Mouse (Mus musculus): ENCODE data around the gene Apoh. TPM values are rescaled to one million over a fixed set of nuclear protein-coding genes. Genes with fewer than 3 reads are reported as not detected.

Gene Apoh
- polyA plus RNA-seq, 1 experiment from 2014 or later: not detected

DNA sequence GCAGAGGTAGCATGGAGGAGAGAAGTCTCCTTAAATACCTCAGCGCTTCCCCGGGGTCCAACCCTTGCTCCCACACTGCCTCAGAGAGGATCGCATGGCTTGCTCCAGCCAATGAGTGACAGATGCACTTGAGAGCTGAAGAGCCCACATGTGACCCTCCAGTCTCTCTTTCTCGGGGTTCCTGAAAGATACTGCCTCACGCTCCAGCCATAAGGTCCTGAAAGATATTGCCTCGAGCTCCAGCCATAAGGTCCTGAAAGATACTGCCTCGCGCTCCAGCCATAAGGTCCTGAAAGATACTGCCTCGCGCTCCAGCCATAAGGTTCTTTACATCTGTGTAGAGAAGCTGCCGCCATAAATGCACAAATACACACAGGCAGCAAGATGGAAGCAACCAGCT lies 24.0 kb upstream of the Apoh start:
- no peaks in the 10 kb centered on the region for H3K27me3 ChIP-seq (ENCODE audit: control insufficient read depth, insufficient read depth, low read length)
- no peak overlapping the region for H3K4me3 ChIP-seq (ENCODE audit: low read depth, low read length)
- no peaks in the 10 kb centered on the region for H3K9me3 ChIP-seq (ENCODE audit: control insufficient read depth, low read length)
- DNase-seq (ENCODE audit: low spot score, missing footprints): peak; percentile 44
- no peak overlapping the region for H3K27ac ChIP-seq (ENCODE audit: low read depth, low read length)
- H3K36me3 ChIP-seq (ENCODE audit: control insufficient read depth, insufficient read depth, low read length): no peaks in the 10 kb centered on the region
- no peak overlapping the region for H3K4me2 ChIP-seq
- 87% methylated on average over 11 of the region's 11 CpGs for WGBS
- no peak for ATAC-seq (ENCODE audit: low FRiP score)
- H3K9ac ChIP-seq (ENCODE audit: low read length): no peak overlapping the region
- no peaks in the 10 kb centered on the region for H3K4me1 ChIP-seq (ENCODE audit: control insufficient read depth, insufficient read depth, low read length)

DNA sequence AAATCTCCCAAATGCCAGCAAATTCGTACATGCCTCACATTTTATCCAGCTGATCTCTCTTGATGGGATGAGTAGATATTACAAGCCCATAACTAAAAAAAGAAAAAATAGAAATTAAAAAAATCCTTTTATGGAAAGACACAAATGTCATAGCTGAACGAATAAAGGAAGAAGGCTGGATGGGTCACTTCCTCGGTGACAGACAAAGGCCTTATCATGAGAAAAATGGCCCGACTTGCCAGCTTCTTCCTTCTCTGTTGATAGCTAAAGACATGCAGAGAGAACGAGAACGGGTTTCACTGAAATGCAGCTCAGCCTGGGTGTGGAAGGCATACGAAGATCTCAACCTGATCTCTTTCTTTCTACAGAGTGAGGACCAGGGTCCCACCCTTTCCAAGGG lies 22.6 kb upstream of the Apoh start:
- H3K36me3 ChIP-seq (ENCODE audit: control insufficient read depth, insufficient read depth, low read length): no peaks in the 10 kb centered on the region
- WGBS: 86% methylated on average over 7 of the region's 7 CpGs
- H3K27ac ChIP-seq (ENCODE audit: low read depth, low read length): no peak overlapping the region
- no peak overlapping the region for H3K4me3 ChIP-seq (ENCODE audit: low read depth, low read length)
- no peaks in the 10 kb centered on the region for H3K27me3 ChIP-seq (ENCODE audit: control insufficient read depth, insufficient read depth, low read length)
- no peaks in the 10 kb centered on the region for H3K4me1 ChIP-seq (ENCODE audit: control insufficient read depth, insufficient read depth, low read length)
- H3K9me3 ChIP-seq (ENCODE audit: control insufficient read depth, low read length): no peaks in the 10 kb centered on the region
- no peak overlapping the region for H3K9ac ChIP-seq (ENCODE audit: low read length)
- DNase-seq (ENCODE audit: low spot score, missing footprints) (peak; percentile 35), ATAC-seq (ENCODE audit: low FRiP score) (no peak)
- no peak overlapping the region for H3K4me2 ChIP-seq

DNA sequence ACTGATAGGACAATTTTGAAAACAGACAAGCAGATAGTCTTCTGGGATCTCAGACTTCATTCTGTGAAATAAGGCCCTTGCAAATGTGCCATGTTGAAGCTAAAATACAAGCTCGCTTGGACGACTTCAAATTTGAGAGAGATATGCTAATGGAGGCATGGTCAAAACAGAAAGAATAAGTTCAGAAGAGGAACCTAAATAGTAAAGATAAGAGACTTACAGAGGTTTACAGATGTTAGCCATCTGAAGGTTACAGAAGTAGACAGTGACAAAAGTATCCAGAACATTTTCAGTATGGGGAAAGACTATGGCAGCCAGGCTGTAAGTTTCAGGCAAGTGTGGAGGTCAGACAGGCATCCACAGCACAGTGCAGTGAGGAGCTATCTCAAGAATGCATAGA lies 21.0 kb upstream of the Apoh start:
- H3K27me3 ChIP-seq (ENCODE audit: control insufficient read depth, insufficient read depth, low read length): no peaks in the 10 kb centered on the region
- DNase-seq (ENCODE audit: low spot score, missing footprints) (peak; percentile 26), ATAC-seq (ENCODE audit: low FRiP score) (no peak)
- WGBS: 92% methylated on average over 2 of the region's 2 CpGs
- H3K4me3 ChIP-seq (ENCODE audit: low read depth, low read length): no peak overlapping the region
- H3K4me1 ChIP-seq (ENCODE audit: control insufficient read depth, insufficient read depth, low read length): no peaks in the 10 kb centered on the region
- no peak overlapping the region for H3K9ac ChIP-seq (ENCODE audit: low read length)
- H3K9me3 ChIP-seq (ENCODE audit: control insufficient read depth, low read length): no peaks in the 10 kb centered on the region
- H3K4me2 ChIP-seq: no peak overlapping the region
- H3K36me3 ChIP-seq (ENCODE audit: control insufficient read depth, insufficient read depth, low read length): no peaks in the 10 kb centered on the region
- H3K27ac ChIP-seq (ENCODE audit: low read depth, low read length): no peak overlapping the region

DNA sequence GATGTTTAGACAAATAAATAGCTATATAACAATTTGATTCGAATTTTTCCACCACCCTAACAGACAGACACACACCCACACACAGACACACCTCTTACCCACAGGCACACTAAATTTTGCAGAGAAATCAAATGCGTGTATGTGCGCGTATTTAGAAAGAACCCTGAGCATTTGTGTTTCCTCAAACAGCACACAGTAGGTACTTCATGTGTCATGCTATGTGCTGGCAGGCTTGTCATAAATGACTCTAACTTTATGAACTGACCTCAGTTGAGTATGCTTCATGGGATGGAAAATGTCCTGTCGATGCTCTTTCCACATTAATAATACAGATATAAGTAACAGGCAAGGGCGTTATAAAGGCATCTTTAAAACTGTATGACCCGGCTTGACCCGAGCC lies 17.2 kb upstream of the Apoh start:
- Histone ChIP-seq H3K9ac (ENCODE audit: low read length) (no peak overlapping the region), H3K36me3 (ENCODE audit: control insufficient read depth, insufficient read depth, low read length) (no peaks in the 10 kb centered on the region), H3K4me1 (ENCODE audit: control insufficient read depth, insufficient read depth, low read length) (no peaks in the 10 kb centered on the region), H3K27me3 (ENCODE audit: control insufficient read depth, insufficient read depth, low read length) (no peaks in the 10 kb centered on the region), H3K9me3 (ENCODE audit: control insufficient read depth, low read length) (no peaks in the 10 kb centered on the region), H3K4me2 (no peak overlapping the region), H3K27ac (ENCODE audit: low read depth, low read length) (no peak overlapping the region), H3K4me3 (ENCODE audit: low read depth, low read length) (no peak overlapping the region)
- 89% methylated on average over 8 of the region's 8 CpGs for WGBS
- DNase-seq (ENCODE audit: low spot score, missing footprints) (no peak), ATAC-seq (ENCODE audit: low FRiP score) (no peak)

DNA sequence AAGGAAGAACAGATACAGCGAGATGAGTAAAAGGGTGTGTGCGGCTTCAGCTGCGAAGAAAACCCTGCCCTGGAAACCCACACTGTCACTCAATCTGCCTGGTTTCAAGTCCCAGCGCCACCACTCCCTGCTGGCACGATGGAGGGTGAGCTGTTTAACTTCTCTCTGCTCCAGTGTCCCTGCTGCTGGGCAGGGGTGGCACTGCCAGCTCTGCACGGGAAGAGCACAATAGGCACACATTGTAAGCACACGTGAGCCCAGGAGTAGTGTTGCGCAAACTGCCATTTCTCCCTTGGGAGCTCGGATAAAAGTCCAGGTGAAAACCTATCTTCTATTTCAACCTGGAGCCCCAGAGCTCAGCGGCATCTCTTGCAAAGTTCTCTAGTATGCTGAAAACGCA lies 12.3 kb upstream of the Apoh start:
- Histone ChIP-seq H3K4me2 (no peak overlapping the region), H3K9ac (ENCODE audit: low read length) (no peak overlapping the region), H3K36me3 (ENCODE audit: control insufficient read depth, insufficient read depth, low read length) (no peaks in the 10 kb centered on the region), H3K27me3 (ENCODE audit: control insufficient read depth, insufficient read depth, low read length) (no peaks in the 10 kb centered on the region), H3K4me3 (ENCODE audit: low read depth, low read length) (no peak overlapping the region), H3K4me1 (ENCODE audit: control insufficient read depth, insufficient read depth, low read length) (no peaks in the 10 kb centered on the region), H3K9me3 (ENCODE audit: control insufficient read depth, low read length) (no peaks in the 10 kb centered on the region), H3K27ac (ENCODE audit: low read depth, low read length) (no peak overlapping the region)
- DNase-seq (ENCODE audit: low spot score, missing footprints) (no peak), ATAC-seq (ENCODE audit: low FRiP score) (no peak)
- 85% methylated on average over 11 of the region's 11 CpGs for WGBS

DNA sequence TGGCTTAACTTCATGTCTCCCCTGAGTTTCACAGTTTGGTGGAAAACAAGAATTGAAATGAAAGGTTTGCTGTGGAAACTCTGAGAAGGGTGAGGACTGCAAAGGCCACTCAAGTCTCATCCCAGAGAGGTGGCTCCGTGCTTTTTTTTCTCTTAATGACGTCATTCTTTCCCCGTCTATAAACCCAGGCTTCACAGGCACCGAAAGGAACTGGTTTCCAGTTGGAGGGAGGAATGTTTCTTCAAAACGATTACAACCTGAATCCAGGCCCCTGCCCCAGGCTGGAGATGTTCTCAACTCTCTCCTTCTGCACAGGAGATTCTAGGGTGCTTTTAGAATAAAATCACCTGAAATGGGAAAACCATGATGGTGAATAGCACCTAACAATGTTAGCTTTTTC lies 10.1 kb upstream of the Apoh start:
- no peak overlapping the region for H3K4me2 ChIP-seq
- H3K4me3 ChIP-seq (ENCODE audit: low read depth, low read length): no peak overlapping the region
- H3K36me3 ChIP-seq (ENCODE audit: control insufficient read depth, insufficient read depth, low read length): no peaks in the 10 kb centered on the region
- ATAC-seq (ENCODE audit: low FRiP score) (no peak), DNase-seq (ENCODE audit: low spot score, missing footprints) (peak; percentile 51)
- no peaks in the 10 kb centered on the region for H3K9me3 ChIP-seq (ENCODE audit: control insufficient read depth, low read length)
- WGBS: 67% methylated on average over 5 of the region's 5 CpGs
- no peak overlapping the region for H3K27ac ChIP-seq (ENCODE audit: low read depth, low read length)
- H3K27me3 ChIP-seq (ENCODE audit: control insufficient read depth, insufficient read depth, low read length): no peaks in the 10 kb centered on the region
- H3K4me1 ChIP-seq (ENCODE audit: control insufficient read depth, insufficient read depth, low read length): no peaks in the 10 kb centered on the region
- no peak overlapping the region for H3K9ac ChIP-seq (ENCODE audit: low read length)

DNA sequence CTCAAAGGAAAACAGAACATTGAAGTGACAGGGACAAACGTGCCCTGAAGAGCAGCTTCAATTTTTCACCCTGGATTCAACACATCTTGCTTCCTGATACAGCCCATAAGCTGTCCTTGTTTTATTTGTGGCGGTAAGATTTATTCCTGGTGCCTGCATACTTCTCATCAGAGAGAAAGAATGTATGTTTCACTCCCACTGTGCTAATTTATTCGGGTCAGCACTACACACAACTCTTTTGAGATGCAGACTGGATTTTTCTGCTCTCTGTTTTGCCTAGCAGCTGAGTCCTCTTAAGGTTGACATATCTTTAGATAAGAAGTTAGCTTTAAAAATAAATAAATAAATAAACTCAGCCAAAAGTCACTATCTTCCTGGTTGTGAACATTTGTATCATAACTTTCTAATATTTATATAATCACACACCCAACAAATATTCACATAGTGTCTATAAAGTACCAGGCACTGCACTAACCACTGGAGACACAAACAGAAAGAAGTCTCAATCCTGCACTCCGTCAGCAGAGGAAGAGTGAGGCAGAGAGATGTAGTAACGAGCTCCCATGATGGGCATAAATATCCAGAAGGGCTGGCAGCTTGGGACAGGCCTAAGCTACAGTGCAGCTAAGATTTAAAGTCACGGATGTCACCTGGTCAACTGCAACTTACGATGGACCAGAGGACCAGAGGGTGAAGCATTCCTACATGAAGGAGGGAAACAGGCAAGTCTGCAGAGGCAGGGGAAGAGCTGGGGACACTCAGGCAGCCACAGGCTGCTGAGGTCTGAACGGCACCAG lies 9.4 kb upstream of the Apoh start:
- 68% methylated on average over 8 of the region's 8 CpGs for WGBS
- Histone ChIP-seq H3K27me3 (ENCODE audit: control insufficient read depth, insufficient read depth, low read length) (no peaks in the 10 kb centered on the region), H3K9me3 (ENCODE audit: control insufficient read depth, low read length) (no peaks in the 10 kb centered on the region), H3K4me3 (ENCODE audit: low read depth, low read length) (no peak overlapping the region), H3K27ac (ENCODE audit: low read depth, low read length) (no peak overlapping the region), H3K4me2 (no peak overlapping the region), H3K36me3 (ENCODE audit: control insufficient read depth, insufficient read depth, low read length) (no peaks in the 10 kb centered on the region), H3K4me1 (ENCODE audit: control insufficient read depth, insufficient read depth, low read length) (no peaks in the 10 kb centered on the region), H3K9ac (ENCODE audit: low read length) (no peak overlapping the region)
- DNase-seq (ENCODE audit: low spot score, missing footprints) (peak; percentile 71), ATAC-seq (ENCODE audit: low FRiP score) (no peak)

DNA sequence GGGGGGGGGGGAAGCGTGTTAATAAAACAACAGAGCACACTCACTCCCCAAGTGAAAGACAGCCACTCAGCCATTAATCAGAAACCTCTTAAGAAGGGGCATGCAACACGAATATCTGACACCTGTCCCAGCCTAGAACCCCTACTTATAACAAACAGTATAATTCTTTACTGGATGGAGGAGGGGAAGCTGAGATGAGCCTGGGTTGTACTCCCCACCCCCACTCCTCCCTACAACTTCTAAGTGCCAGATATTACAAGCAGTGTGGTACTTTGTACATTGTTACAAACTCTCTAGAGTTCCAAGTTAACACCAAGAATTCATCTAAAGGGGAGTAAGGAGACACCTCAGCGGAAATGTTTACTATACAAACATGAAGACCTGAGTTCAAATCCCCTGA lies 8.5 kb upstream of the Apoh start:
- no peaks in the 10 kb centered on the region for H3K9me3 ChIP-seq (ENCODE audit: control insufficient read depth, low read length)
- no peaks in the 10 kb centered on the region for H3K36me3 ChIP-seq (ENCODE audit: control insufficient read depth, insufficient read depth, low read length)
- no peaks in the 10 kb centered on the region for H3K27me3 ChIP-seq (ENCODE audit: control insufficient read depth, insufficient read depth, low read length)
- no peak overlapping the region for H3K4me3 ChIP-seq (ENCODE audit: low read depth, low read length)
- H3K4me2 ChIP-seq: no peak overlapping the region
- no peak overlapping the region for H3K9ac ChIP-seq (ENCODE audit: low read length)
- H3K4me1 ChIP-seq (ENCODE audit: control insufficient read depth, insufficient read depth, low read length): no peaks in the 10 kb centered on the region
- H3K27ac ChIP-seq (ENCODE audit: low read depth, low read length): no peak overlapping the region
- WGBS: 69% methylated on average over 3 of the region's 3 CpGs
- DNase-seq (ENCODE audit: low spot score, missing footprints) (no peak), ATAC-seq (ENCODE audit: low FRiP score) (no peak)

DNA sequence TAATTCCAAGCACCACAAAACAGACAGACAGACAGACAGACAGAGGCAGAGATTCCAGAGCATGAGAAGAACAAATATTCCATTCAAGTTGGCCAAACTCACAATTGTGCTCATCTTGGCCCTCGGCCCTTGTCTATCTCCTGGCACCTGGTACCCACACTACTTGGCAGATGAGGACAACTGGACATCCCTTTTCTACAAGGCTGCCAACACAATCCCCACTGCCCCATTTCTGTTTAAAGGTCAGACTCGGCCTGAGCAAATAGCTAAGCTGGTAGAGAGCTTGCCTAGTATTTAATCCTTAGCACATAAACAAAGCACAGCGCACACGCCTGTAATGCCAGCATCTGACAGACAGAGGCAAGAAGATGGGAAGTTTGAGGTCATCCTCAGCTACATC lies 7.6 kb upstream of the Apoh start:
- H3K36me3 ChIP-seq (ENCODE audit: control insufficient read depth, insufficient read depth, low read length): no peaks in the 10 kb centered on the region
- WGBS: 81% methylated on average over 4 of the region's 4 CpGs
- H3K27ac ChIP-seq (ENCODE audit: low read depth, low read length): no peak overlapping the region
- no peaks in the 10 kb centered on the region for H3K9me3 ChIP-seq (ENCODE audit: control insufficient read depth, low read length)
- H3K9ac ChIP-seq (ENCODE audit: low read length): no peak overlapping the region
- no peak overlapping the region for H3K4me2 ChIP-seq
- no peaks in the 10 kb centered on the region for H3K4me1 ChIP-seq (ENCODE audit: control insufficient read depth, insufficient read depth, low read length)
- H3K27me3 ChIP-seq (ENCODE audit: control insufficient read depth, insufficient read depth, low read length): no peaks in the 10 kb centered on the region
- DNase-seq (ENCODE audit: low spot score, missing footprints): peak; percentile 56
- H3K4me3 ChIP-seq (ENCODE audit: low read depth, low read length): no peak overlapping the region
- ATAC-seq (ENCODE audit: low FRiP score): no peak

Data from midbrain, embryonic 11.5 days (tissue).